Mouse (Mus musculus) forebrain, embryonic 15.5 days (tissue): ENCODE data around the gene Cenpt. TPM values are rescaled to one million over a fixed set of nuclear protein-coding genes. Genes with fewer than 3 reads are reported as not detected.
A peak's percentile ranks its signal among the peaks of the same experiment; 100 is the strongest.

ENCODE experiments used
- ATAC-seq: fragments of 200-750 bp; cut with Nextera tagmentation; replicated peaks from 2 replicates; pipeline ENCODE4 v1.8.0; 2017; ENCODE audit warnings: mild to moderate bottlenecking, moderate TSS enrichment, moderate library complexity
- H3K27ac ChIP-seq: fragments of 300-500 bp; sonication (generic); replicated peaks from 2 replicates; pipeline ENCODE4 v1.5.1; 2015; ENCODE audit warnings: mild to moderate bottlenecking, inconsistent platforms
- H3K27me3 ChIP-seq: fragments of 300-500 bp; sonication (generic); 2 replicates; pipeline ENCODE4 v1.6.1; 2015; ENCODE audit warnings: inconsistent platforms
- H3K36me3 ChIP-seq: fragments of 300-500 bp; sonication (generic); 2 replicates; pipeline ENCODE4 v1.6.1; 2015; ENCODE audit warnings: mild to moderate bottlenecking, inconsistent platforms
- H3K4me1 ChIP-seq: fragments of 300-500 bp; sonication (generic); 2 replicates; pipeline ENCODE4 v1.6.1; 2015; ENCODE audit warnings: inconsistent platforms
- H3K4me2 ChIP-seq: fragments of 300-500 bp; sonication (generic); replicated peaks from 2 replicates; pipeline ENCODE4 v1.6.1; 2015; ENCODE audit warnings: mild to moderate bottlenecking, inconsistent platforms
- H3K4me3 ChIP-seq: fragments of 300-500 bp; sonication (generic); 2 replicates; pipeline ENCODE4 v1.5.1; 2015; ENCODE audit warnings: mild to moderate bottlenecking, inconsistent platforms
- H3K9ac ChIP-seq: fragments of 300-500 bp; sonication (generic); replicated peaks from 2 replicates; pipeline ENCODE4 v1.6.1; 2015; ENCODE audit warnings: mild to moderate bottlenecking, inconsistent platforms
- H3K9me3 ChIP-seq: fragments of 300-500 bp; sonication (generic); 2 replicates; pipeline ENCODE4 v1.6.1; 2016; ENCODE audit warnings: inconsistent platforms
- WGBS: fragments of 180-500 bp; shearing (Covaris S2); methylation state at CpG from one replicate; pipeline ENCODE4 v1.1.7; 2015; ENCODE audit warnings: mixed read lengths; 5-methylcytosine and 5-hydroxymethylcytosine counted together
- polyA plus RNA-seq: library from polyadenylated mRNA; unstranded; fragments of >200 nt; fragmentation: Nextera tagmentation; extraction: Ambion mirVana; gene quantifications from 2 replicates; pipeline ENCODE4 v1.2.1, GENCODE M21; 2015

Cenpt gene
- polyA plus RNA-seq, 1 experiment from 2014 or later = 65.0 TPM

DNA sequence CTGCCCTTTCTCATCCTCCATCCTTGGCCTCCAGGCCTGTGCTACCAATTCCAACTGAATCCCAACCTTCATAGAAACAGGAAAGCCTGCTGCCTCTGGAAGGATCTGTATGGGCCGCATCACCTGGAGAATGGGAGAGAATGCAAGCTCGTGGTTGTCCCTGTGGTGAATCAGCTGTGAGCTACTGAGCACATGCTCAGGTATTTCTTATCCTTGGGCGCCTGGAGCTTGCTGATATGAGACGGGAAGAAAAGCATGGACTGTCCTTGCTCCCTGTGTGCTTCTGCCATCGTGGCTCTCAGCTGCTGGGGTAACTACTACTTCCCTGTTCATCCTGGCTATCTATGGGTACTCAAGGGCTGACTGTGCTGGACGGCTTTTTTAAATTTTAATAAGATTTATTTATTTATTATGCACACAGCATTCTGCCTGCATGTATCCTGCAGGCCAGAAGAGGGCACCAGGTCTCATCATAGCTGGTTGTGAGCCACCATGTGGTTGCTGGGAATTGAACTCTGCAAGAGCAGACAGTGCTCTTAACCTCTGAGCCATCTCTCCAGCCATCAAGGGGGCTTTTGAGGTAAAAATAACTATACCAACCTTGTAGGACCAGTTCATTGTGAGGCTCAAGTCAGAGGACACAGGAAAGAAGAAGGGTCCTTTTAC lies 13.4 kb upstream of the Cenpt start:
- H3K9ac ChIP-seq = no peak overlapping the region
- peaks cover 31% of the 10 kb centered on the region for H3K36me3 ChIP-seq
- WGBS = 86% methylated on average over 6 of the region's 6 CpGs
- no peak for ATAC-seq
- no peak overlapping the region for H3K4me3 ChIP-seq
- H3K27me3 ChIP-seq = no peaks in the 10 kb centered on the region
- H3K9me3 ChIP-seq = no peaks in the 10 kb centered on the region
- H3K4me2 ChIP-seq = no peak overlapping the region
- peaks cover 20% of the 10 kb centered on the region for H3K4me1 ChIP-seq
- no peak overlapping the region for H3K27ac ChIP-seq

DNA sequence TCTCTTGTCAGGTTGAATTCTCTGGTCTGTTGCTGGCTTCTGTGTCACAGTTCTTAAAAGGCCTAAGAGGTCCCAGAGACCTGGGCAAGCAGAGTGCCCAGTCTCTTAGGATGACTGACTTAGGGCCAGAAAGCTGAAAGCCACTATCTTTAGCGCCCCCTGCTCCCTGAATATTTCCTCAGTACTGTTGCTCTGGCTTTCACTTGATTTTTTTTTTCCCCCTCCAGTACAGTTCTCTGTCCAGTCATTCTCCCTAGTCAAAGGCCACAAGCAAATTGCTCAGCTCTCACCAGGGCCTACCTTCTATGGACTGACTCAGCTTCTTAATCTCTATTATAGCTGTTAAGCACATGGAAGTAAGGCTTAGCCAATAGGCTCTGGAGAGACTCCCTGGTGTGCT lies 8.9 kb upstream of the Cenpt start:
- Histone ChIP-seq H3K4me2 (peak overlapping the region; percentile 60), H3K36me3 (peaks cover 8% of the 10 kb centered on the region), H3K9ac (peak overlapping the region; percentile 88), H3K9me3 (no peaks in the 10 kb centered on the region), H3K4me1 (peaks cover 53% of the 10 kb centered on the region), H3K27ac (no peak overlapping the region), H3K4me3 (peak overlapping the region; percentile 74), H3K27me3 (no peaks in the 10 kb centered on the region)
- ATAC-seq = no peak
- WGBS = 6% methylated on average over 1 of the region's 1 CpGs

DNA sequence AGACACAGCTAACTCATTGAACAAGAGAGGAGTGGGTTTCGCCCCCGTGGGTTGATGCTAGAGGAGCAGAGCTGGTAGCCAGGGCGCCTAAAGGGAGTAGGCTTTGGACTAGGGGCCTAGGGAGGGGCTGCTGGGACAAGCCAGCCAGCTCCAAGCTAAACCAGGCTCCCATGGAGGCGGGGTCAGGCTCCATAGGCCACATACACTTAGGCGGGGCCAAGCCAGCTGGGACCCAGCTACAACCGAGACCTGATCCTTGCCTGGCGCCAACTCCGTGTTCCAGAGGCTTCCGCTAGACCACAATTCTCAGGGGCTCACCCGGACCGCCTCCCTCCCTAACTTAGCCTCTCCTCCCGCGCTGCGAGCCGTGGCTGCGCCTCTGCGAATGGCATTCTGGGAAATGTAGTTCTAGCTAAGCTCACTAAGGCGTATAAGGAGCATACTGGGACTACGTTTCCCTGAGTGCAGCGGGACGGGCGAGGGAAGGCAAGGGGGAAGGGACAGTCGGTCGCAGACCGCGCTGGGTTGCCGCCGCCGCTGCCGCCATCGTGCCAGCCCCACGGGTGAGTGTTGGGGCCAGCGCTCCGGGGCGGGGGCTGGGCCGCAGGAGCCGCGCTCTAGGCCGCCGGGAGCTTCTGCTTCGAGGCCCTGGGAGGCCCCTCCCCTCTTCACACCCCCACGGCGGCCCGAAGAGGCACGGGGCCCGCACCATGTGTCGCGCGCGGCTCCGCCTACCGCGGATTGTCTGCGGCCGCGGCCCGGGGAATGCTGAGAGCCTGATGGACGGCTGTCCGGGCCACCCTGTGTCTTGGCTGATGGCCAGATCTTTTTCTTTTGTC lies 7.3 kb upstream of the Cenpt start, which contains the start of gene Nutf2:
TSS of gene Nutf2 (plus strand) at position 438 of the 839 bp plus-strand sequence.
- peak within 1 kb of the TSS; percentile 74 for H3K4me3 ChIP-seq
- ATAC-seq = peak; percentile 98
- peak within 1 kb of the TSS; percentile 62 for H3K4me2 ChIP-seq
- H3K9me3 ChIP-seq = no peaks in the 10 kb centered on the region
- H3K27ac ChIP-seq = peak within 1 kb of the TSS; percentile 91
- WGBS = under 1% methylated on average over 59 of the region's 59 CpGs
- peak within 1 kb of the TSS; percentile 88 for H3K9ac ChIP-seq
- no peaks in the 10 kb centered on the region for H3K27me3 ChIP-seq
- H3K4me1 ChIP-seq = peaks cover 67% of the 10 kb centered on the region
- H3K36me3 ChIP-seq = no peaks in the 10 kb centered on the region

DNA sequence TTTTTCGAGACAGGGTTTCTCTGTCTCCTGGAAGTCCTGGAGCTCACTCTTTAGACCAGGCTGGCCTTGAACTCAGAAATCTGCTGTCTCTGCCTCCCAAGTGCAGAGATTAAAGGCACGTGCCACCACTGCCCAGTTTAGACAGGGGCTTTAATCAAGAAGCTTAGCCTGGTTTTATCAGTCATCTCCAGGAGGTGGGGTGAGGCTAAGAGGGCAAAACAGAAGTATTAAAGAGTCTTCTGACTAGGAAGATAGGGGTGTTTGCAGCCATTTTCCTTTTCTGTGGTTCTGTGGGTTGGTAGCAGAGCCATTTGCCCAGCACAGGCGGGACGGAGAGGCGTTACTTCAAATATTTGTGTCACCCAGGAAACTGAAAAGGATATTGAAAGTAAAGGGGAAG lies 6.2 kb upstream of the Cenpt start:
- no peak overlapping the region for H3K4me2 ChIP-seq
- peak overlapping the region; percentile 91; the same call in 1 of the 2 replicates for H3K27ac ChIP-seq
- no peaks in the 10 kb centered on the region for H3K27me3 ChIP-seq
- no peaks in the 10 kb centered on the region for H3K36me3 ChIP-seq
- ATAC-seq = no peak
- no peaks in the 10 kb centered on the region for H3K9me3 ChIP-seq
- WGBS = 74% methylated on average over 5 of the region's 5 CpGs
- H3K4me3 ChIP-seq = peak overlapping the region; percentile 74; the same call in 1 of the 2 replicates
- H3K9ac ChIP-seq = no peak overlapping the region
- H3K4me1 ChIP-seq = peaks cover 67% of the 10 kb centered on the region

DNA sequence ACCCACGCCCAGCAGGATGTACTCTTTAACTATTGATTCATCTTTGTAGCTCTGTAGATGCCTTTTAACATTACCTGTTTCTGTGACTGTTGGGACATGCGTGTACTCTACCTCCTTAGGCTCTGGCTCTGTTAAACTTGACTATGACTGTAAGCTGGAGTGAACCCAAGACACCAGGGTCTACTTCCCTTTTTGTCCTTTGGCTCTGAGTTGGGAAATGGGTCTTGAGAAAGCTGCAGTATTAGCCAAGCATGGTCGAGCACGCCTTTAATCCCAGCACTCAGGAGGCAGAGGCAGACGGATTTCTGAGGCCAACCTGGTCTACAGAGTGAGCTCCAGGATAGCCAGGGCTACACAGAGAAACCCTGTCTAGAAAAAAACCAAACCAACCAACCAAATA lies 5.4 kb upstream of the Cenpt start:
- H3K4me3 ChIP-seq = no peak overlapping the region
- no peaks in the 10 kb centered on the region for H3K36me3 ChIP-seq
- H3K9ac ChIP-seq = no peak overlapping the region
- no peak overlapping the region for H3K27ac ChIP-seq
- no peaks in the 10 kb centered on the region for H3K27me3 ChIP-seq
- no peaks in the 10 kb centered on the region for H3K9me3 ChIP-seq
- 78% methylated on average over 5 of the region's 5 CpGs for WGBS
- H3K4me2 ChIP-seq = no peak overlapping the region
- no peak for ATAC-seq
- H3K4me1 ChIP-seq = peaks cover 62% of the 10 kb centered on the region

DNA sequence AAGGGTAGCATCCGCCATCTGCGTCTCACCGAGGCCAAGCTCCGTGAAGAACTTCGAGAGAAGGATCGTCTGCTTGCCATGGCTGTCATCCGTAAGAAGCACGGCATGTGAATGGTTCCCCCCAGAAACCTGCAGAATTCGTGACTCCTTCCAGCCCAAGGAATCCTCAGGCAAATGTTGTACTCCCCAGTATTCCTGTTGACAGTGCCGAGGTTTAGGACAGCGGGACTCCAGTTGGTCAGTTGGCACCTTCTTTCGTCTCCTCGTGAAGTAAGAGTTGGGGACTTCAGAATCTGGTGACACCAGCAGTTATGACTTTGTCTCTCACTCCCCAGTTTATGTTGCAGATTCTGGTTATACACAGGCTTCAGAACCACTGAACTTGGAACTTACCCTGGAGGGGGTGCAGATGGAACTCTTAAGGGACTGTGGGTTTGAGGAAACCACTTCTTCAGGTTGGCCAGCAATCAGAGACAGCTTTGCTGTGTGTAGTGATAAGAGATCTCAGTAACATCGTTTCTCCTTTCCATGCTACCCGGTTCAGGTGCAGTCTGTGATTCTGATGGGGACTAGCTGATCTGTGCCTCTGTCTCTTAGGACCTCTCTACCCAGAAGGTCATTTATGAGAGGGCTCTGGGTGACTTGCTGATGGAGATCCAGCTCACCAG lies 3.2 kb upstream of the Cenpt start:
- Histone ChIP-seq H3K4me2 (peak overlapping the region; percentile 99), H3K4me1 (peaks cover 49% of the 10 kb centered on the region), H3K27ac (peak overlapping the region; percentile 81; the same call in 1 of the 2 replicates), H3K9me3 (no peaks in the 10 kb centered on the region), H3K9ac (peak overlapping the region; percentile 85), H3K27me3 (no peaks in the 10 kb centered on the region), H3K36me3 (no peaks in the 10 kb centered on the region), H3K4me3 (peak overlapping the region; percentile 92)
- ATAC-seq = no peak
- 27% methylated on average over 15 of the region's 15 CpGs for WGBS

DNA sequence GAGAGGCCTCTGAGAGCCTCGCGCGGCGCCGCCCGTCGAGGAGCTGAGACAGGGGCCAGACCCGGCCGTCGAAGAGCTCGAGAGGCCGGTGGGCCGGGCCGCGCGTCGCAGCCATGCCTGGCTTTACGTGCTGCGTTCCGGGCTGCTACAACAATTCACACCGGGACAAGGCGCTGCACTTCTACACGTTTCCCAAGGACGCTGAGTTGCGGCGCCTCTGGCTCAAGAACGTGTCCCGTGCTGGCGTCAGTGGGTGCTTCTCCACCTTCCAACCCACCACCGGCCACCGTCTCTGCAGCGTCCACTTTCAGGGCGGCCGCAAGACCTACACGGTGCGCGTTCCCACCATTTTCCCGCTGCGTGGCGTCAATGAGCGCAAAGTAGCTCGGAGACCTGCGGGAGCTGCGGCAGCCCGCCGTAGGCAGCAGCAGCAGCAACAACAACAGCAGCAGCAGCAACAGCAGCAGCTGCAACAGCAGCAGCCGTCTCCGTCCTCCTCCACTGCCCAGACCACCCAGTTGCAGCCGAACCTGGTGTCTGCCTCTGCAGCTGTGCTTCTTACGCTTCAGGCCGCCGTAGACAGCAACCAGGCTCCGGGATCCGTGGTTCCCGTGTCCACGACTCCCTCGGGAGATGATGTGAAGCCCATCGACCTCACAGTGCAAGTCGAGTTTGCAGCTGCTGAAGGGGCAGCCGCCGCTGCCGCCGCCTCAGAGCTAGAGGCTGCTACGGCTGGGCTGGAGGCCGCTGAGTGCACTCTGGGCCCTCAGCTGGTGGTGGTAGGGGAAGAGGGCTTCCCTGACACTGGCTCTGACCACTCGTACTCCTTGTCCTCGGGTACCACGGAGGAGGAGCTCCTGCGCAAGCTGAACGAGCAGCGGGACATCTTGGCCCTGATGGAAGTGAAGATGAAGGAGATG lies 2.4 kb upstream of the Cenpt start:
- no peaks in the 10 kb centered on the region for H3K36me3 ChIP-seq

DNA sequence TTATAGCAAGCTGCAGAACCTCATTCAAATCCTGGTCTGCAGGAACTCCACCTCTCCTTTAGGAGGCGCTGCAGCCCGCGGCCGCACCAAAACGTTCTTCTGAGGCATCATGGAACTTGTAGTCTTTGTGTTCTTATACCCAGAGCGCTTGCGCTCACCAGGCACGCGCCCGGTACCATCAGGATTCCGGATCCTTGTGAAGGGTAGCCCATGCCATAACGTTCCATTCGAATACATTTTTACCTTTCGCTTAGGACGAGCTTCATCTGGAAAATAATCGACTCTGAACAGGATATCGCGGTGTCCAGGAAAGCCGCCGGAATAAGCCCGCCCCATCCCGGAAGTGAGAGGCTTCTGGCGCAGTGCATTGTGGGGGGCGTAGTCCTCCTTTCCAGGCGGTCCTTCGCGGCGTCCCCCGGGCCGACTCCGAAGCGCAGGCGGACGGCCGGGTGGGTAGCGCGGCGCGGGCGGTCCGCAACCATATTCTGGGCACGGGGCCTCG lies 1.7 kb upstream of the Cenpt start, which contains the start of gene Thap11:
TSS of gene Thap11 (plus strand) at position 418 of the 502 bp plus-strand sequence.
- H3K27ac ChIP-seq = peak within 1 kb of the TSS; percentile 81
- peak within 1 kb of the TSS; percentile 92 for H3K4me3 ChIP-seq
- H3K36me3 ChIP-seq = no peaks in the 10 kb centered on the region
- H3K9ac ChIP-seq = peak within 1 kb of the TSS; percentile 85
- ATAC-seq = peak; percentile 93
- no peaks in the 10 kb centered on the region for H3K9me3 ChIP-seq
- H3K4me1 ChIP-seq = peaks cover 53% of the 10 kb centered on the region
- under 1% methylated on average over 43 of the region's 43 CpGs for WGBS
- H3K27me3 ChIP-seq = no peaks in the 10 kb centered on the region
- peak within 1 kb of the TSS; percentile 99 for H3K4me2 ChIP-seq

More for the DNA sequence above, 2.4 kb upstream of the Cenpt start:
- Histone ChIP-seq H3K9me3 (no peaks in the 10 kb centered on the region), H3K4me3 (peak overlapping the region; percentile 92), H3K9ac (peak overlapping the region; percentile 85), H3K4me2 (peak overlapping the region; percentile 99), H3K27me3 (no peaks in the 10 kb centered on the region), H3K27ac (peak overlapping the region; percentile 81), H3K4me1 (peaks cover 52% of the 10 kb centered on the region)
- ATAC-seq = no peak; the same call in 1 of the 2 replicates
- under 1% methylated on average over 71 of the region's 71 CpGs for WGBS

DNA sequence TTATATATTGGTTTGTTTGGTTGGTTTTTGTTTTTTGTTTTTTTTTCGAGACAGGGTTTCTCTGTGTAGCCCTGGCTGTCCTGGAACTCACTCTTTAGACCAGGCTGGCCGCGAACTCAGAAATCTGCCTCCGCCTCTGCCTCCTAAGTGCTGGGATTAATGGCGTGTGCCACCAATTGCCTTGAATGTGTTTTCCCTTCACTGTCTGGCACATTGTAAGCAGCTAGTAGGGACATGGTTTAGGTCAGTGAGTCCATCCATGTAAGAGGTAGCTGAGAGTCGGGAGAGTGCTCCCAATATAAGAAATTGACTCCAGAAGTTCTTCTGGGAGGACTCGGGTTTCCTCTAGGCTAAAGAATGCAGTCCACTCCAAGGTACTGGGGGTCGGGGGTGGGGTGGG lies 1.2 kb upstream of the Cenpt start:
- no peak; the same call in 1 of the 2 replicates for ATAC-seq
- Histone ChIP-seq H3K27ac (peak overlapping the region; percentile 81; the same call in 1 of the 2 replicates), H3K4me1 (peaks cover 48% of the 10 kb centered on the region), H3K4me2 (peak overlapping the region; percentile 99), H3K9ac (peak overlapping the region; percentile 85; the same call in 1 of the 2 replicates), H3K9me3 (no peaks in the 10 kb centered on the region), H3K4me3 (peak overlapping the region; percentile 92), H3K36me3 (peaks cover under 1% of the 10 kb centered on the region; the same call in 1 of the 2 replicates), H3K27me3 (no peaks in the 10 kb centered on the region)
- 28% methylated on average over 8 of the region's 8 CpGs for WGBS

DNA sequence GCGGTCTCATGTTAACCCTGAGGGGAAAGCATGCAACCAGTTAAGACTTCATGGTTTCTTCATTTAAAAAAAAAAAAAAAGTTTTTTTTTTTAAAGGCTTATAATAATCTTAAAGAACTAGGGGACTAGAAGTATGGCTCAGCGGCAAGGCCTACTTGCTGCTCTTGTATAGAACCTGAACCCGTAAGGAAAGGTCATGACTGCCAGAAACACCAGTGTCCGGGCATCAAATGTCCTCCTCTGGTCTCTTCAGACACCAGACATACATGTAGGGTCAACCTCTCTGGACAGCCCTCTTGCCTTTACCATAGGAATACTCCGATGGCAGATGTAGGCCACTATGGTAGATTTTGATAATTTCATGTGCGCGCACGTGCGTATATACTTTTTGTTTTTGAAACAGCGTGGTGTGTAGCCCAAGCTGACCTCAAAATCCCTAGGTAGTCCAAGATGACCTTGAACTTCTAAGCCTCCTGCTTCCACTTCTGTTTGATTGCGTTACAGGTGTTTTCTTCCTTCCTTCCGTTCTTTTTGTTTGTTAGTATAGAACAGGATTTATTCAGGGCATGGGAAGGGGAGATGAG lies 840 bp downstream of the Cenpt start:
- Histone ChIP-seq H3K4me1 (peaks cover 29% of the 10 kb centered on the region), H3K9me3 (no peaks in the 10 kb centered on the region), H3K4me2 (no peak overlapping the region), H3K27me3 (no peaks in the 10 kb centered on the region), H3K4me3 (peak overlapping the region; percentile 91), H3K9ac (no peak overlapping the region), H3K27ac (no peak overlapping the region), H3K36me3 (peaks cover 19% of the 10 kb centered on the region)
- 82% methylated on average over 12 of the region's 12 CpGs for WGBS
- ATAC-seq = no peak
